Mouse (Mus musculus) heart, embryonic 15.5 days (tissue): ENCODE results near the gene Myo1d. TPM values are rescaled to one million over a fixed set of nuclear protein-coding genes. Genes with fewer than 3 reads are reported as not detected.

ENCODE experiments used
- ATAC-seq: fragments of 200-750 bp; cut with Nextera tagmentation; replicated peaks from 2 replicates; pipeline ENCODE4 v1.8.0; 2017; ENCODE audit warnings: low read depth, moderate TSS enrichment; ENCODE audit not compliant: insufficient number of reproducible peaks, insufficient read depth, low FRiP score
- H3K27ac ChIP-seq: fragments of 300-500 bp; sonication (generic); 2 replicates; pipeline ENCODE4 v1.5.1; 2015; ENCODE audit warnings: mild to moderate bottlenecking, inconsistent platforms
- H3K27me3 ChIP-seq: fragments of 300-500 bp; sonication (generic); 2 replicates; pipeline ENCODE4 v1.6.1; 2015; ENCODE audit warnings: inconsistent platforms
- H3K36me3 ChIP-seq: fragments of 300-500 bp; sonication (generic); 2 replicates; pipeline ENCODE4 v1.6.1; 2015; ENCODE audit warnings: mild to moderate bottlenecking, inconsistent platforms
- H3K4me1 ChIP-seq: fragments of 300-500 bp; sonication (generic); replicated peaks from 2 replicates; pipeline ENCODE4 v1.6.1; 2015; ENCODE audit warnings: inconsistent platforms
- H3K4me2 ChIP-seq: fragments of 300-500 bp; sonication (generic); 2 replicates; pipeline ENCODE4 v1.6.1; 2015; ENCODE audit warnings: inconsistent platforms, mild to moderate bottlenecking, moderate library complexity
- H3K4me3 ChIP-seq: fragments of 300-500 bp; sonication (generic); 2 replicates; pipeline ENCODE4 v1.5.1; 2015; ENCODE audit warnings: mild to moderate bottlenecking, inconsistent platforms
- H3K9ac ChIP-seq: fragments of 300-500 bp; sonication (generic); 2 replicates; pipeline ENCODE4 v1.6.1; 2015; ENCODE audit warnings: mild to moderate bottlenecking, inconsistent platforms
- H3K9me3 ChIP-seq: fragments of 300-500 bp; sonication (generic); replicated peaks from 2 replicates; pipeline ENCODE4 v1.6.1; 2016; ENCODE audit warnings: inconsistent platforms
- WGBS: fragments of 180-500 bp; shearing (Covaris S2); methylation state at CpG from one replicate; pipeline ENCODE4 v1.1.7; 2015; ENCODE audit warnings: mixed read lengths; 5-methylcytosine and 5-hydroxymethylcytosine counted together
- polyA plus RNA-seq: library from polyadenylated mRNA; unstranded; fragments of >200 nt; fragmentation: Nextera tagmentation; extraction: Ambion mirVana; gene quantifications from 2 replicates; pipeline ENCODE4 v1.2.1, GENCODE M21; 2015

Myo1d gene
- polyA plus RNA-seq, 1 experiment from 2014 or later: 6.9 TPM

GRCm38 (mm10) chr11:80446916-80447315 lies 332.9 kb downstream of the Myo1d start:
- Histone ChIP-seq H3K27me3 (no peaks in the 10 kb centered on the region), H3K27ac (no peak overlapping the region), H3K4me1 (no peaks in the 10 kb centered on the region), H3K9ac (no peak overlapping the region), H3K9me3 (no peaks in the 10 kb centered on the region), H3K36me3 (peaks cover 51% of the 10 kb centered on the region), H3K4me2 (no peak overlapping the region), H3K4me3 (no peak overlapping the region)
- no peak for ATAC-seq
- WGBS: 89% methylated on average over 3 of the region's 3 CpGs

Other genes with a start within 250 kb of the Myo1d start
- 84.6 and 87.1 TPM in 2 replicates for gene Tmem98, start 30.1 kb upstream of the Myo1d start, polyA plus RNA-seq
- not detected in 2 replicates for gene Spaca3, start 78.3 kb upstream of the Myo1d start, polyA plus RNA-seq